Mouse (Mus musculus) heart, adult 9 months (tissue): ENCODE results near the gene Ube2e1.
A peak's percentile ranks its signal among the peaks of the same experiment; 100 is the strongest.
"Not testable (repeated sequence)": the region's sequence is repeated elsewhere in the genome, so short reads cannot be mapped to it uniquely, and the experiment has no call there.

Source experiments
- DNase-seq, 2 experiments: peaks; one replicate each; pipeline ENCODE4 v3.0.0; 2022; ENCODE audit warnings: low spot score in 2 of 2

Gene Ube2e1

GRCm38 (mm10) chr14:18326968-18327672 is 4.5 kb downstream of the Ube2e1 start:
- DNase-seq: peak; percentile 9 to 16

GRCm38 (mm10) chr14:18317457-18318411 is 13.9 kb downstream of the Ube2e1 start:
- no peak for DNase-seq

DNA sequence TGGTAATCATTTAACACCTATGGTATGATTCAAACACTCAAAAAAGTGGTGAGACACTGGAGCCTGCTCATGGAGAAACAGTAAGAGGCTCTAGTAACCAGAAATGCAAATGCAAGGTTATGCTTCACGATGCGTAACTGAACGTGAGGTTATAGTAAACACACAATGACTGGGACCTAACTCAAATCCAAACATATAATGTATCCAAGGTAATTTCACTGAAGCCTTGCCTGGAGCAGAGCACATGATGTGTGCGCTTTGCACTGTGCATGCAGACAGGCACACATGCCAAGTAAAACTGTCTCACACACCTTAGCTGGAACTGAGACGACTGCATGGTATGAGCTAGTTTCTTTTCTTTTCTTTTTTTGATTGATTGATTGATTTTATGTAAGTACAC is 27.5 kb downstream of the Ube2e1 start:
- DNase-seq: no peak

GRCm38 (mm10) chr14:18303262-18303661 is 28.4 kb downstream of the Ube2e1 start:
- peak; percentile 55 to 59 for DNase-seq

- no peak for DNase-seq
Observed at GRCm38 (mm10) chr14:18302750-18303149, 28.9 kb downstream of the Ube2e1 start.

DNA sequence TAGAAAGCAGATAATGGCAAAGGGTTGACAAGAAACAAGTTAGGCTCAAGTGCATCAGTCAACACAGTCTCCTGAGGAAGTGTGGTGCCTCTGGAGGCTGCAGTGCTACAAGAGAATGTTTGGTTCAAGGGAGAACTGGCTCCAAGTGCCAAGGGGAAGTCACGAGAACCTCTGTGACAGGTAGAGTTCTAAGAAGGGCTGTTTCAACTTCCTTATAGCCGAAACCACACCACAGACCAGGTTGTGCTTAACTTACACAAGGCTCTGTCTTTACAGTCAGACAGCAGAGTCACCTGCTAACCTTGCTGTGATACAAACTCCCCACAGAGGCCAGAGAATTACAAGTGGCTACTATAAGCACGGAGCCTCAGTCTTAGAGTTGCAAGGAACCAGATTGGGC is 30.1 kb downstream of the Ube2e1 start:
- no peak for DNase-seq

GRCm38 (mm10) chr14:18300676-18301075 is 31.0 kb downstream of the Ube2e1 start:
- DNase-seq: no peak

GRCm38 (mm10) chr14:18298874-18299273 is 32.8 kb downstream of the Ube2e1 start:
- DNase-seq: no peak

GRCm38 (mm10) chr14:18297441-18297840 is 34.2 kb downstream of the Ube2e1 start:
- DNase-seq: no peak

DNA sequence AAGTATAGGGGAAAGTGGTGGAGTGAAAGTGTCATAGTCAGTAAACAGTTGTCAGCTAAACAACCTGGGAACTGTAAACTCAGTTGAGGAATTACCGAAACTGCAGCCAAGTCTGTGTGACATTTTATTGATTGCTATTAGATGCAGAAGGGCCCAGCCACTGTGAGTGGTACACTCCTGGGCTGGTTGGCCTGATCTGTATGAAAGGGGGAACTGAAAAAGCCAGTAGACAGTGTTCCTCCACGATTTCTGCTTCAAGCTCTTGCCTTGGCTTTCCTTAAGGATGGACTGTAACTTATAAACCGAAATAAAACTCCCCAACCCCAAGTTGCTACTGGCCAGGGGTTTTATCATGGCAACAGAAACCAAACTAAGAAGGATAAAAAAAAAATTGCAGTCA is 39.1 kb downstream of the Ube2e1 start:
- DNase-seq: no peak

DNA sequence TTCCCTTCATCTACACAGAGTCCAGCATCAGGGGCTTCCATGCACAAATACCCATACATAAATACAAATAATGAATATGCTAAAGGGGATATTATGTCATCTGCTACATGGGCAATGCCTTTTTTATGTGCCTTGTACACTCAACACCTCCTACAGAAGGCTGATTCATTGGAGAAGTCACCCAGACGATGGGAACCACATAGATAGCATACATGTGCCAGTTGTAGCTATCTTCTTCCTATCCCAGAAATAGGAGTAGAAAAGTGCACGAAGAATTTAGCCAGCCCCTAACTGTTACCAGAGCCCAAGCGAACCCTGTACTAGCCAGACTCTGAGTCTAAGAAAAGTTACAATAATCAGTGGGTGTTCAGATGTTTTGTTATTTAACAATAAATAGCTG is 39.5 kb downstream of the Ube2e1 start:
- DNase-seq: no peak

GRCm38 (mm10) chr14:18287391-18287790 is 44.3 kb downstream of the Ube2e1 start:
- DNase-seq: no peak

DNA sequence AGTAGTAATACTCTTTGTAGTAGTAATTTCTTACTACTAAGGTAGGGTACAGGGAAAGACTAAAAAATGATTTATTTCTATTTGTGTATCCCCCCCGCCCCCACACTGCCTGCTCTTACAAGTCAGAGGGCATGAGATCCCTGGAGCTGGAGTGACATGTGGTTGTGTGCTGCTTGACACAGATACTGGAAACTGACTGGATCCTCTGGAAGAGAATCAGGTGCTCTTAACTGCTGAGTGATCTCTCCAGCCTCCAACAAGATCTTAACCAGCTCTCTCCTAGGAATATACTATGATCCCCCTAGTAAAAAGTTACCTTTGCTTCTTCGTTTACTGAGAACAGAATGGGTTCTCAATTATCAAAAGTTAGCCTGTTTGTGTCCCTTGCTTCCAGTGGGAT is 45.2 kb downstream of the Ube2e1 start:
- no peak for DNase-seq

GRCm38 (mm10) chr14:18285476-18285875 is 46.2 kb downstream of the Ube2e1 start:
- no peak for DNase-seq

DNA sequence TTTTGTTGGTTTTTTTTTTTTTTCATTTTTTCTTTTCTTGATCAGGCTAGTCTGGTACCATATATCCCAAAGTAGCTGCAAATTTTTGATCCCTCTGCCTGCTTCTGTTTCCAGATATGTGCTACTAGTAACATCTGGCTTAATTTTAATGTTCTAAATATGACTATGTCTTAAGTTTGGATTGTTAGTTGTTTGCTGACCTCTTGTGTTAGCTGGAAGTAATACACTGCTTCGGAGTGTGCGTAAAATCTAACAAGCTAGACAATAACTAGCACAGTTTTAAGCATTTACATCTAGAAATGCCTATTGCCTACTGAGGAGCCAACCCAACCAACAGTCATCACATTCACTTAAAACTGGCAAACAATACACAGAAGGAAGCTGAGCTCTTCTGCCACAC is 47.1 kb downstream of the Ube2e1 start:
- DNase-seq: peak in 1 of 2 experiments; percentile 37

DNA sequence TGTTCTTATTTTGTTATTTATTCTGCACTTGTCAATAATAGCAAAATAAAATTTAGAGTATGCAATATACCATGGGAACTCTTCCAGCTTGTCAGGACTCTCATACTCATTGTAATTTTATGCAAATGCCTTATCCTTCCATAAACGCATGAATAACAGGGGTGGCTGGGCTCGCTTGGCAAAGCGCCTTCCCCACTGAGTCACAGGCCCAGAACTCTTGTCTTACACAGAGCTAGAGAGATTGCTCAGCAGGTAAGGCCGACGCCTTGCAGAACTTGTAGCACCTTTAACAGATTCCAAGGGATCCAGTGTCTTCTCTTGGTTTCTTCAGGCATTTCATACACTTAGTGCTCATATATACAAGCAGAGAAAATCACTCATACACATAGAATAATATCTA is 51.3 kb downstream of the Ube2e1 start:
- no peak for DNase-seq

- DNase-seq: no peak
Observed at GRCm38 (mm10) chr14:18274526-18274925, 57.1 kb downstream of the Ube2e1 start.

GRCm38 (mm10) chr14:18271666-18272065 is 60.0 kb downstream of the Ube2e1 start:
- DNase-seq: no peak

GRCm38 (mm10) chr14:18270529-18271441 is 60.9 kb downstream of the Ube2e1 start, which contains the start of the genes Nkiras1 and Rpl15:
Nkiras1 (plus strand) TSS chr14:18271136.
Rpl15 (minus strand) TSS chr14:18271391.
- peak; percentile 99 for DNase-seq

DNA sequence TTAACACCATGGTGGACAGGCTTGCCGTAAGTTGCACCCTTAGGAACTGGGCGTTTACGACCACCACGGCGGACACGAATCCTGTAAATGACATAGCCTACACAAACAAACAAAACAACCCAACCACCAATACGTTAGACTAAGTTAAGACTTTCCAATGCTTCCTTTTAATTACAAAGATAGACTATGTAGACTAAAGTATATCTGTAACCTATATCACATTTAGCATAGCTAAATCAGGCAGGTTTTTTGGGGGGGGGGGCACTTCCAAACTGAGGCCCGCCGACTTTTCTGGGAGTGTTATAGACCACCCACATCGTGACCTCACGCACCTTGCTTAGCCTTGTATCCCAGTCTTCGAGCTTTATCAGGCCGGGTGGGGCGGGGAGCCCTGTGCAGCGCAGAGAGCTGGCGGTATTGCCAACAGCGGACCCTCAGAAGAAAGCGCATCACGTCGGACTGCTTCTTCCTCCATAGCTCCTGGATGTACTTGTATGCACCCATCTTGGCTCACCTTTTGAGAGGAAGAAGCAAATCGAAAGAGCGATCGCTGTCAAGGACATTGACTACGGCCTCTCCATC is 61.6 kb downstream of the Ube2e1 start:
- DNase-seq: not testable (repeated sequence)

DNA sequence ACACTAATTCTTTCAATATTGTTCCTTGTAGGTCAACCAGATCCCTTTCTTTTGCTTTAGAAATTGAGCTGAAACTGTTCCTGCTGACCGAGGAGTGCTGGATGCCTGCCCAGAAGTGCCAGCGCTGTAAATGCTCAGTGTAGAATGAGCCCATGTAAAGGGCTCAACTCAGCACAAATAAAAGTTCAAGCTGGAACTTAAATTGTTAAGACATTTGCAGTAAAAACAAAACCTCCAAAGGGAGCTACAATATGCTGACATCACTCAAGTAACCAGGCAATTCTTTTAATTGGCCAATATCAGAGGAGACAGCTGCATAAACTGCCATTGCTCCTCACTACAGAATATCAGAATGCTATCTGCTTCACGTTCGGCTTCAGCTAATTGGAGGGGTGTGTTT is 68.2 kb downstream of the Ube2e1 start:
- no peak for DNase-seq
